Mouse (Mus musculus): ENCODE measurements around the gene Galr3.

DNA sequence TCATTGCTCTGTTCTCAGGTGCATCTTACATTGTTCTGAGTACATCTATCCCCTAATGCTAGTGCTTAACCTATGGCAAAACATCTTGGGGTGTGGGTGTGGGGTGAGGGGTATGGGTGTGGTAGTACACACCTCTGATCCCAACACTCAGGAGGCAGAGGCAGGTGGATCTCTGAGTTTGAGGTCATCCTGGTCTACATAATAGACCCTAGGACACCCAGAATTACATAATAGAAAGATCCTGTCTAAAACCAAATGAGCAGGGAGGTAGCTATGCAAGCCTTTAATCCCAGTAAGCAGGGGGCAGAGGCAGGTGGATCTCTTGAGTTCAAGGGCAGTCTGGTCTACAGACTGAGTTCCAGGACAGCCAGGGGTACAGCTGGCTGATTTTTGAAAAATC is 32.1 kb downstream of the Galr3 start:
- TF ChIP-seq EP300 (optimal IDR thresholded peaks at IDR 0.05) = no peak
- TF ChIP-seq CTCF (IDR thresholded peaks at IDR 0.05; ENCODE audit: low read depth) = no peak

All from stomach, postnatal 0 days (tissue).